Mouse (Mus musculus): ENCODE results near the gene Tor1a.
"Not testable (repeated sequence)": the region's sequence is repeated elsewhere in the genome, so short reads cannot be mapped to it uniquely, and the experiment has no call there.

Gene Tor1a

GRCm38 (mm10) chr2:30954797-30955196 lies 12.9 kb downstream of the Tor1a start:
- DNase-seq (ENCODE audit: low read depth, low spot score): no peak

DNA sequence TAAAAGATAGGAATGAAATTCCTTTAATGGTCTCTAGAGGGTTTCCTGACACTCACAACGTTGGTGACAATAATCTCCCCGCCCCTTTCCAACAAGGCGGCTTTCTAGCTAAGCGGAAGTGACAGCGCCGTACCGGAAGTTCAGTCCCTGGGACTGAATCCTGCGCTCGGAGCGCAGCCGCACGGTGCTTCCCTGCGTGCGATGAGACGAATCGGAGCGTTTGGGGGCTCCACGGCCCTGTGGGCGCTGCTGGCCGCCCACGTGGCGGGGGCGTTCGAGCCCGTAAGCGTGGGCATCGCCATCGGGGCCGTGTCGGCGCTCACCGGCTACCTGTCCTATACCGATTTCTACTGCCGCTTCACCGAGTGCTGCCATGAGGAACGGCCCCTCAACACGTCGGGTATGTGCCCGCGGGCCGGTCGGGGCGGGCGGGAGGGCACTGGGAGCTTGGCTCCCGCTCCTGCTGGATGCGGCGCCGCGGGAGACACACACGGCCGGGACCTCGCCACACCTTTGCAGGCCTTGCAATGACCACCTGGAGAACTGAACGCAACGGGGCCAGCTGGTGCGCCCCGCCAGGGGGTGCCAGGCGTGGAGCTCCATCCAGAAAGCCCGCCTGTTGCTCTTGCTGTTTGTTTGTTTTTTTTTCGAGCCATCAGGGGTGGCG lies 14.8 kb downstream of the Tor1a start, which contains the start of gene Tor1b:
TSS of gene Tor1b (plus strand) at position 136 of the 667 bp plus-strand sequence.
- peak; percentile 94 for DNase-seq (ENCODE audit: low read depth, low spot score)

- DNase-seq (ENCODE audit: low read depth, low spot score): no peak
Observed at GRCm38 (mm10) chr2:30952457-30952823, 15.3 kb downstream of the Tor1a start.

DNA sequence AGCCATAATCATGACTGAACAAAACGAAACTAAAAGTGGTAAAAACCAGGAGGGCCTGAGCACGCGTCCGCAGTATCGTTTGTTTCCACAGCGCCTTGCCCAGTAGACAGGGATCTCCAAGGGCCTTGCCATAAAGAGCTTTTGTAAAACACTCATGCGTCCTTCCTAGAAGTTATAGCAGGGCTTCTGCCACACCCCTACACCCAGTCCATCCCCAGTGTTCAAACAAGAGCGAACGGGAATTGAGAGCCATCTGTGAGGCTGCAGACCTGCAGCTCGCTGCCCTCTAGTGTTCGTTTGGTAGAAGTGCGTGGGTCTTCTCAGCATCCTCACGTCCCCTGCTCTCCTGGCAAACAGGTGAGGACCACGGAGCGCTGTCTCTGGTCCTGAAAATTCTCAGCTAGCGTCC lies 25.1 kb downstream of the Tor1a start:
- DNase-seq (ENCODE audit: low read depth, low spot score): peak; percentile 90

GRCm38 (mm10) chr2:30942116-30942515 lies 25.6 kb downstream of the Tor1a start:
- not testable (repeated sequence) for DNase-seq (ENCODE audit: low read depth, low spot score)

- DNase-seq (ENCODE audit: low read depth, low spot score): no peak
Observed at GRCm38 (mm10) chr2:30941586-30941985, 26.1 kb downstream of the Tor1a start.

DNA sequence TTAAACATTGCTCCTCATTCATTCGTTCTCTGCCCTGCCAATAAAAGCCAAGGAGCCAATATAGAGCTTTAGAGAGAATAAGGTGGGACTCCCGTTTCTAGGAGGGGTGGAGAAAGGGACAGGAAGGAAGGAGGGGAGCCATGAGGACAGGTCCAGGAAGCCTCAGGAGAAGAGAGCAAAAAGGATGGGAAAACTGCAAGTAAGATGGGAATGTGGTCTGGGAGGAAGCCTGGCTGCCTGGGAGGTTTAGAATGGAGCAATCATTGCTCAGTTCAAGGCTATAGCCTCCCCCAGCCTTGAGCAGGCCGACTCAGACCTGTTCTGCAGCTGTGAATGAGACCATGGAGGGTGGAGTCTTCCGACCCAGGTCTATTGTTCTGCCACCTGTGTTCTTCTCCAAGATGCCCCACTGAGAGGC lies 29.1 kb downstream of the Tor1a start:
- no peak for DNase-seq (ENCODE audit: low read depth, low spot score)

DNA sequence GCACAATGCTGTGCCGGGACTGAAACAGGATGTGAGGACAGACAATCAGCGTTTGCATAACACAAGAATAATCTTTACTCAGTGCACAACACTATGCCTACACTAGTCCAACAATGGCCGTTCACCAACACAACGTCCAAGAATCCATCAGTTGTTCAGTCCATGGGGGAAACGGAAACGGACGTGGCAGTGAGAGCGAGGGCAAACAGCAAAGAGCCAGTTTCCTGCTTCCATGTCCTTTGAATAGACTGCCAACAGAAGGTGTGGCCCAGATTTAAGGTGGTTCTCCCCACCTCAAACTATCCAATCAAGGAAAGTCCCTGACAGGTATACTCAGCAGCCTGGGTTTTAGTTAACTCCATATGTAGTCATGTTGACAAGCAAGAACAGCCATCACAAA lies 30.0 kb downstream of the Tor1a start:
- no peak for DNase-seq (ENCODE audit: low read depth, low spot score)

- DNase-seq (ENCODE audit: low read depth, low spot score): no peak
Observed at GRCm38 (mm10) chr2:30936808-30937207, 30.9 kb downstream of the Tor1a start.

DNA sequence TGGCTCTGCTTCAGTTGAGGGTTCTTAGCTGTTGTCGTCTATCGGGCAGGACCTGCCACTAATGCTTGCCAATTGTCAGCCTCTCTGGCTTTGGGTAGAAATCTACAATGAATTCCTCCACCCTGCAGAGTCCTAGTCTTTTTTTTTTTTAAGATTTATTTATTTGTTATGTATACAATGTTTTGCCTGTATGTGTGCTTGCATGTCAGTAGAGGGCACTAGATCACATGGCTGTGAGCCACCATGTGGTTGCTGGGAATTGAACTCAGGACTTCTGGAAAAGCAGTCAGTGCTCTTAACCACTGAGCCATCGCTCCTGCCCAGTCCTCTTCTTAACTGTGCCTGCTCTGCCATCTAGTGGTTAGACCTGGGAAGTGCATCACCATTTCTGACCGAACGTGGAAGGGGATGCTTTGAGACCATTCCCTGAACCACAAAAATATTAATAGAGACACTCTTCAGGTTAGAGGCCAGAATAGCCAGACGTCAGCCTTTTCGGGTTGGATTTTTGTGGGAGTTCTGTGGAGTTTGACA lies 33.7 kb downstream of the Tor1a start:
- DNase-seq (ENCODE audit: low read depth, low spot score): peak; percentile 85

GRCm38 (mm10) chr2:30933032-30933431 lies 34.7 kb downstream of the Tor1a start:
- no peak for DNase-seq (ENCODE audit: low read depth, low spot score)

GRCm38 (mm10) chr2:30931922-30932321 lies 35.8 kb downstream of the Tor1a start:
- no peak for DNase-seq (ENCODE audit: low read depth, low spot score)

- not testable (repeated sequence) for DNase-seq (ENCODE audit: low read depth, low spot score)
Observed at GRCm38 (mm10) chr2:30930846-30931245, 36.9 kb downstream of the Tor1a start.

DNA sequence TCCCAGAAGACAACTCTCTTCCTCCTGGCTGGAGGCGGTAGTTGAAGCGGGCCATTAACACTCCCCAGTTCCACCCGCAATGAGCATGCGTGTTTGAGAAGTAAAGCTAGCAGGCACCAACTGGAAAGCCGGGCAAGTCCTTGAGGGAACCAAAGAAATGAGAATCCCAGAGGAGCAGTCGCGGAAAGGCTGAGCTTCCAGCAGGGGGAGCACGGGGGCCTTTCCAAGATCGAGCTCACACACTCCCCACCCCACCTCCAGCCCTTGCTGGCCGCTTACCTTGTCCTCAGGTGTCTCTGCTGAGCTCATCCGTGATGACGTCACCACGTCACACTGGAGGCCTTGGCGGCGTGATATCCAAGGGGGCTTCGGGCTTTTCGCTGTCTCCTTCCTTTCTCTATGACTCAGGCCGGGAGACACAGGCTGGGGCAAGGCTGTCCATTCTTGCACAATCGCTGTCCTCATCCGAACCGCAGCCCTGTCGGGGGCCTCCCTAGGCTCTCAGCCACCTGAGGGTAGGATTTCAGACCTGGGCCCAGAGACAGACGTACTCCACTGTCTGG lies 38.2 kb downstream of the Tor1a start, which contains the start of gene Ptges:
TSS of gene Ptges (minus strand) at position 381 of the 563 bp plus-strand sequence.
- peak; percentile 57 for DNase-seq (ENCODE audit: low read depth, low spot score)

GRCm38 (mm10) chr2:30928893-30929482 lies 38.7 kb downstream of the Tor1a start:
- DNase-seq (ENCODE audit: low read depth, low spot score): peak; percentile 20

DNA sequence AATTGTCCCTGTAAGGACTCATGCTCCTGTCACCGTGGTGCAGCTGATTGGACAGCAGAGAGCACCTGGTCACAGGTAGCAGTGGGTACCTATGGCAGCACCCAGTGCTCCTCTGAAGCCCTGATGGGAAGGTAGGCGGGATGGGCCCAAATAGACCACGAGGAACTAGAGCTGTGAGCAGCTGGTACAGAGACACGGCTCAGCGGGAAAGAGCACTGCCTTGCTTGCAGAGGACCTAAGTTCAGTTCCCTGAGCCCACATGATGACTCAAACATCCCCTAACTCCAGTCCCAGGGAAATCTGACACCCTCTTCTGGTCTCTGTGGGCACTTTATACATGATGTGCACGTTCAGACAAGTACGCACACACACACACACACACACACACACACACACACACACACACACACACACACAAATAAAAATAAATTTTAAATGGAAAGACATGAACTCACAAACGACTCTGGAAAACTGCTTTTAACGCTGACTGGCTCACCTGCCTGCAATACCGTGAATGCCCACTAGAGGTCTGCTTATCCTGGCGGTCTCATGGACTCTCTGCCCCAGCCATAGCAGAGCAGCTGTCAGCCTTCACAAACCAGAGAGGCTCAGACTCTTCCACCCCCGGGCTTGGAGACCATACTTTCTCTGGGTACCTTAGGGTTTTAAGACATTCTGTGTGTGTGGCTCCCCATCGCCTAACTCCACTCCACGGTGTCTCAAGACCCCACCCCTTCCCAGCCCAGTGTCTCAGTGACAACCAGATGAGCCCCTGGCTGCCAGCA lies 39.7 kb downstream of the Tor1a start:
- DNase-seq (ENCODE audit: low read depth, low spot score): peak; percentile 87

- no peak for DNase-seq (ENCODE audit: low read depth, low spot score)
Observed at GRCm38 (mm10) chr2:30927151-30927781, 40.5 kb downstream of the Tor1a start.

DNA sequence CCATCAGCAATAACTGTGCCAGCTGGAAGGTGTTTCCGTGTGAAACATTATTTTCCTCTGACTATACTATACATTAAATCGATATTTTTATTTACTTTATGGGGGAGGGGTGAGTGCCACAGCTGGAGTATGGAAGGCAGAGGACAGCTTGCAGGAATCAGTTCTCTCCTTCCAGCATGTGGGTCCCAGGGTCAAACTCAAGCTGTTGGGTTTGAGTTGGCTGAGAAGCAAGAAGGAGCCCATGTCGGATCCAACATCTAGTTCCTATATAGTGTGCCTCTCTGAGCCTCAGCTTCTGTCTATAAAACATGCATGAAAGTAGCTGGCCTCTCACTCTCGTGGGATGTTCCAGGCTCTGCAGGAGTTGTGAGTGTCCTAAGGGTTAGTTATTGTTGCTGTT lies 41.4 kb downstream of the Tor1a start:
- no peak for DNase-seq (ENCODE audit: low read depth, low spot score)

DNA sequence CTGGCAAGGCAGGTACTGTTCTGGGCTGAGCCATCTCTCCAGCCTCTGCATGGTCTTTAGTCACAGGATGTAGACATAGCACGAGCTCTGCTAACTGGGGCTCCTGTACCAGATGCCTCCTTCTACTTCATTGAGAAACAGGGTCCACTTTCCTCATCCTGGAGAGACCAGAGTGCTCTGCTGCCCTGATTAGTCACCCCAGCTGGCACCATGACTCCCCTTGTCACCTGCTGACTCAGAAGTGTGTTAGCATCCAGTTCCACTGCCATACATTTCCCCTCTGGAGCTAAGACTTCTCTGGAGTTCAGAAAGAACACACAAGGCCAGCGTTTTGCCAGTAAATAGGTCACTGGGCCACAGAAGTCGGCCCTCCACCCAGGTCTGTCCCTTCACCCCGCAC lies 42.6 kb downstream of the Tor1a start:
- DNase-seq (ENCODE audit: low read depth, low spot score): no peak

- DNase-seq (ENCODE audit: low read depth, low spot score): no peak
Observed at GRCm38 (mm10) chr2:30923099-30923498, 44.6 kb downstream of the Tor1a start.

- DNase-seq (ENCODE audit: low read depth, low spot score): no peak
Observed at GRCm38 (mm10) chr2:30920216-30920615, 47.5 kb downstream of the Tor1a start.

Data from CD4-positive, CD25-positive, alpha-beta regulatory T cell, adult 2 months (primary cell).